Mouse (Mus musculus) midbrain, postnatal 0 days (tissue): ENCODE data around the gene Hic2. TPM values are rescaled to one million over a fixed set of nuclear protein-coding genes. Genes with fewer than 3 reads are reported as not detected.

Experiments
- ATAC-seq: fragments of 200-750 bp; cut with Nextera tagmentation; 2 replicates; pipeline ENCODE4 v1.8.0; 2017; ENCODE audit warnings: moderate number of reproducible peaks, mild to moderate bottlenecking, moderate TSS enrichment, moderate library complexity; ENCODE audit not compliant: low FRiP score
- DNase-seq: peaks from one replicate; pipeline ENCODE4 v3.0.0-alpha.2; 2015; ENCODE audit warnings: low spot score
- H3K27ac ChIP-seq: fragments of 300-500 bp; sonication (generic); 2 replicates; pipeline ENCODE4 v1.5.1; 2014; ENCODE audit warnings: low read depth, mild to moderate bottlenecking, low read length, mixed read lengths
- H3K27me3 ChIP-seq: fragments of 300-500 bp; sonication (generic); 2 replicates; pipeline ENCODE4 v1.6.1; 2014; ENCODE audit warnings: low read length, control low read depth, mixed read lengths; ENCODE audit not compliant: insufficient read depth
- H3K36me3 ChIP-seq: fragments of 300-500 bp; sonication (generic); 2 replicates; pipeline ENCODE4 v1.6.1; 2014; ENCODE audit warnings: low read length, control low read depth, mixed read lengths; ENCODE audit not compliant: insufficient read depth
- H3K4me1 ChIP-seq: fragments of 300-500 bp; sonication (generic); 2 replicates; pipeline ENCODE4 v1.6.1; 2014; ENCODE audit warnings: mild to moderate bottlenecking, control low read depth, antibody characterized with exemption, low read length, mixed read lengths; ENCODE audit not compliant: insufficient read depth
- H3K4me2 ChIP-seq: fragments of 300-500 bp; sonication (generic); 2 replicates; pipeline ENCODE4 v1.6.1; 2014; ENCODE audit warnings: low read depth, mild to moderate bottlenecking, low read length, mixed read lengths; ENCODE audit not compliant: poor library complexity, severe bottlenecking
- H3K4me3 ChIP-seq: fragments of 300-500 bp; sonication (generic); 2 replicates; pipeline ENCODE4 v1.5.1; 2014; ENCODE audit warnings: low read depth, mild to moderate bottlenecking, low read length, moderate library complexity
- H3K9ac ChIP-seq: fragments of 300-500 bp; sonication (generic); replicated peaks from 2 replicates; pipeline ENCODE4 v1.6.1; 2014; ENCODE audit warnings: mild to moderate bottlenecking, low read length, moderate library complexity, mixed read lengths; ENCODE audit not compliant: poor library complexity, severe bottlenecking
- H3K9me3 ChIP-seq: fragments of 300-500 bp; sonication (generic); 2 replicates; pipeline ENCODE4 v1.6.1; 2016; ENCODE audit warnings: low read length, control low read depth
- CTCF ChIP-seq: IDR thresholded peaks from 2 replicates; pipeline ENCODE4 v1.5.1; 2016; ENCODE audit warnings: antibody characterized with exemption, mild to moderate bottlenecking
- WGBS: fragments of 180-500 bp; shearing (Covaris S2); extraction: QIAGEN DNeasy Blood & Tissue Kit; methylation state at CpG from one replicate; pipeline ENCODE4 v1.1.7; 2014; 5-methylcytosine and 5-hydroxymethylcytosine counted together
- polyA plus RNA-seq: library from polyadenylated mRNA; unstranded; fragments of >200 nt; fragmentation: Nextera tagmentation; extraction: Ambion mirVana; gene quantifications from 2 replicates; pipeline ENCODE4 v1.2.1, GENCODE M21; 2015
- total RNA-seq: library from RNA; depleted of rRNA; stranded (reverse); fragments of >200 nt; gene quantifications from 2 replicates; pipeline ENCODE4 v1.2.3, GENCODE M21; 2014

Hic2 gene
- total and polyA plus RNA-seq, 2 experiments from 2014 or later: 5.4 to 13.8 TPM

- ATAC-seq (no peak), DNase-seq (no peak)
- no peak for TF ChIP-seq CTCF
- Histone ChIP-seq H3K36me3 (peaks cover 76% of the 10 kb centered on the region), H3K9ac (no peak overlapping the region), H3K27ac (no peak overlapping the region), H3K9me3 (no peaks in the 10 kb centered on the region), H3K4me3 (no peak overlapping the region), H3K4me1 (no peaks in the 10 kb centered on the region), H3K4me2 (no peak overlapping the region), H3K27me3 (no peaks in the 10 kb centered on the region)
- WGBS: 69% methylated on average over 2 of the region's 2 CpGs
Observed at GRCm38 (mm10) chr16:17287103-17287502, 53.7 kb downstream of the Hic2 start.

GRCm38 (mm10) chr16:17291016-17291415 lies 57.6 kb downstream of the Hic2 start:
- Histone ChIP-seq H3K27me3 (no peaks in the 10 kb centered on the region), H3K36me3 (peaks cover 69% of the 10 kb centered on the region), H3K4me3 (no peak overlapping the region), H3K9ac (no peak overlapping the region), H3K9me3 (no peaks in the 10 kb centered on the region), H3K27ac (no peak overlapping the region), H3K4me2 (no peak overlapping the region), H3K4me1 (no peaks in the 10 kb centered on the region)
- 97% methylated on average over 2 of the region's 2 CpGs for WGBS
- ATAC-seq (no peak), DNase-seq (no peak)
- TF ChIP-seq CTCF: no peak

GRCm38 (mm10) chr16:17292751-17293150 lies 59.4 kb downstream of the Hic2 start:
- Histone ChIP-seq H3K27ac (no peak overlapping the region), H3K4me1 (no peaks in the 10 kb centered on the region), H3K9ac (no peak overlapping the region), H3K9me3 (no peaks in the 10 kb centered on the region), H3K36me3 (peaks cover 73% of the 10 kb centered on the region), H3K4me3 (no peak overlapping the region), H3K27me3 (no peaks in the 10 kb centered on the region), H3K4me2 (no peak overlapping the region)
- peak; percentile 91 for TF ChIP-seq CTCF
- ATAC-seq (no peak), DNase-seq (peak; percentile 48)
- WGBS: 0% methylated on average over 2 of the region's 2 CpGs

GRCm38 (mm10) chr16:17300818-17301217 lies 67.4 kb downstream of the Hic2 start:
- WGBS: 91% methylated on average over 3 of the region's 3 CpGs
- no peak for TF ChIP-seq CTCF
- Histone ChIP-seq H3K9ac (no peak overlapping the region), H3K9me3 (no peaks in the 10 kb centered on the region), H3K36me3 (peaks cover 88% of the 10 kb centered on the region), H3K4me1 (no peaks in the 10 kb centered on the region), H3K27me3 (no peaks in the 10 kb centered on the region), H3K4me2 (no peak overlapping the region), H3K27ac (no peak overlapping the region), H3K4me3 (no peak overlapping the region)
- no peak for ATAC-seq
- no peak for DNase-seq

GRCm38 (mm10) chr16:17303521-17304245 lies 70.3 kb downstream of the Hic2 start:
- Histone ChIP-seq H3K9ac (no peak overlapping the region), H3K9me3 (no peaks in the 10 kb centered on the region), H3K27ac (no peak overlapping the region), H3K4me2 (no peak overlapping the region), H3K4me1 (no peaks in the 10 kb centered on the region), H3K27me3 (no peaks in the 10 kb centered on the region), H3K36me3 (peaks cover 84% of the 10 kb centered on the region), H3K4me3 (no peak overlapping the region)
- 86% methylated on average over 5 of the region's 5 CpGs for WGBS
- no peak for DNase-seq
- TF ChIP-seq CTCF: no peak
- no peak for ATAC-seq

- no peak for TF ChIP-seq CTCF
- DNase-seq: no peak
- Histone ChIP-seq H3K9ac (no peak overlapping the region), H3K27me3 (no peaks in the 10 kb centered on the region), H3K4me3 (no peak overlapping the region), H3K4me1 (no peaks in the 10 kb centered on the region), H3K4me2 (no peak overlapping the region), H3K9me3 (no peaks in the 10 kb centered on the region), H3K27ac (no peak overlapping the region), H3K36me3 (peaks cover 78% of the 10 kb centered on the region)
- 95% methylated on average over 5 of the region's 5 CpGs for WGBS
- ATAC-seq: no peak
Observed at GRCm38 (mm10) chr16:17307461-17307860, 74.1 kb downstream of the Hic2 start.
